Mouse (Mus musculus) subcutaneous adipose tissue, adult 2 months (tissue): ENCODE results near the gene Rpl36a-ps1. TPM values are rescaled to one million over a fixed set of nuclear protein-coding genes. Genes with fewer than 3 reads are reported as not detected.

Experiments
- polyA plus RNA-seq: library from polyadenylated mRNA; depleted of rRNA; stranded (reverse); fragments of >200 nt; gene quantifications from 2 replicates; pipeline ENCODE4 v1.2.3, GENCODE M21; 2012; ENCODE audit warnings: low replicate concordance; rRNA removed

Gene Rpl36a-ps1
- polyA plus RNA-seq = not detected in 2 replicates

GRCm38 (mm10) chr14:98994218-98994617, at the start of gene Rpl36a-ps1:
Rpl36a-ps1 (minus strand) TSS chr14:98994318.

Other genes starting within 250 kb of the Rpl36a-ps1 start
- gene Mzt1, start 51.8 kb upstream of the Rpl36a-ps1 start, polyA plus RNA-seq = 10.2 and 12.7 TPM in 2 replicates
- 1.3 and 3.4 TPM in 2 replicates for gene Bora, start 51.9 kb upstream of the Rpl36a-ps1 start, polyA plus RNA-seq
- 1.6 and 3.7 TPM in 2 replicates for gene Pibf1, start 105.1 kb upstream of the Rpl36a-ps1 start, polyA plus RNA-seq
- gene Dis3, start 105.5 kb upstream of the Rpl36a-ps1 start, polyA plus RNA-seq = 3.3 and 11.1 TPM in 2 replicates